Mouse (Mus musculus): ENCODE results near the gene Hcn1. TPM values are rescaled to one million over a fixed set of nuclear protein-coding genes. Genes with fewer than 3 reads are reported as not detected.

The Hcn1 gene
- total and polyA plus RNA-seq, 2 experiments from 2014 or later, result 1.7 to 6.9 TPM

- TF ChIP-seq CTCF (IDR thresholded peaks at IDR 0.05; ENCODE audit: low read depth), result no peak
- 58% methylated on average over 6 of the region's 6 CpGs for WGBS
- no peaks in the 10 kb centered on the region for H3K4me1 ChIP-seq (ENCODE audit: insufficient read depth)
- H3K4me2 ChIP-seq (ENCODE audit: low read depth), result no peak overlapping the region
- no peaks in the 10 kb centered on the region for H3K27me3 ChIP-seq (ENCODE audit: insufficient read depth, low read length)
- H3K36me3 ChIP-seq (ENCODE audit: insufficient read depth), result no peaks in the 10 kb centered on the region
- no peak overlapping the region for H3K27ac ChIP-seq (ENCODE audit: low read depth, low read length)
- H3K4me3 ChIP-seq (ENCODE audit: low read depth, low read length), result no peak overlapping the region
- peak; percentile 20 for DNase-seq
- ATAC-seq, result peak; percentile 64; the same call in 1 of the 2 replicates
- no peaks in the 10 kb centered on the region for H3K9me3 ChIP-seq (ENCODE audit: low read length)
- no peak overlapping the region for H3K9ac ChIP-seq
These were observed 250.0 kb downstream of the Hcn1 start for GRCm38 (mm10) chr13:117851954-117852710.

- H3K9ac ChIP-seq, result no peak overlapping the region
- no peaks in the 10 kb centered on the region for H3K9me3 ChIP-seq (ENCODE audit: low read length)
- ATAC-seq (no peak), DNase-seq (no peak)
- TF ChIP-seq CTCF (IDR thresholded peaks at IDR 0.05; ENCODE audit: low read depth), result no peak
- no peak overlapping the region for H3K4me3 ChIP-seq (ENCODE audit: low read depth, low read length)
- no peak overlapping the region for H3K4me2 ChIP-seq (ENCODE audit: low read depth)
- WGBS, result 86% methylated on average over 2 of the region's 2 CpGs
- no peak overlapping the region for H3K27ac ChIP-seq (ENCODE audit: low read depth, low read length)
- H3K27me3 ChIP-seq (ENCODE audit: insufficient read depth, low read length), result no peaks in the 10 kb centered on the region
- H3K36me3 ChIP-seq (ENCODE audit: insufficient read depth), result no peaks in the 10 kb centered on the region
- H3K4me1 ChIP-seq (ENCODE audit: insufficient read depth), result no peaks in the 10 kb centered on the region
These were observed 250.6 kb downstream of the Hcn1 start for GRCm38 (mm10) chr13:117852711-117853051.

- Histone ChIP-seq H3K27me3 (ENCODE audit: insufficient read depth, low read length) (no peaks in the 10 kb centered on the region), H3K27ac (ENCODE audit: low read depth, low read length) (no peak overlapping the region), H3K4me3 (ENCODE audit: low read depth, low read length) (no peak overlapping the region), H3K36me3 (ENCODE audit: insufficient read depth) (no peaks in the 10 kb centered on the region), H3K9ac (no peak overlapping the region), H3K9me3 (ENCODE audit: low read length) (no peaks in the 10 kb centered on the region), H3K4me1 (ENCODE audit: insufficient read depth) (no peaks in the 10 kb centered on the region), H3K4me2 (ENCODE audit: low read depth) (no peak overlapping the region)
- ATAC-seq (no peak), DNase-seq (no peak)
- WGBS, result 78% methylated on average over 3 of the region's 3 CpGs
- TF ChIP-seq CTCF (IDR thresholded peaks at IDR 0.05; ENCODE audit: low read depth), result no peak
These were observed 256.3 kb downstream of the Hcn1 start for GRCm38 (mm10) chr13:117858416-117858815.

GRCm38 (mm10) chr13:117877787-117878186, 275.7 kb downstream of the Hcn1 start:
- ATAC-seq (no peak), DNase-seq (no peak)
- no peaks in the 10 kb centered on the region for H3K27me3 ChIP-seq (ENCODE audit: insufficient read depth, low read length)
- no peak overlapping the region for H3K9ac ChIP-seq
- no peaks in the 10 kb centered on the region for H3K36me3 ChIP-seq (ENCODE audit: insufficient read depth)
- no peaks in the 10 kb centered on the region for H3K9me3 ChIP-seq (ENCODE audit: low read length)
- no peak overlapping the region for H3K27ac ChIP-seq (ENCODE audit: low read depth, low read length)
- 78% methylated on average over 8 of the region's 8 CpGs for WGBS
- no peak for TF ChIP-seq CTCF (IDR thresholded peaks at IDR 0.05; ENCODE audit: low read depth)
- H3K4me2 ChIP-seq (ENCODE audit: low read depth), result no peak overlapping the region
- no peak overlapping the region for H3K4me3 ChIP-seq (ENCODE audit: low read depth, low read length)
- no peaks in the 10 kb centered on the region for H3K4me1 ChIP-seq (ENCODE audit: insufficient read depth)

- DNase-seq, result peak; percentile 63
- Histone ChIP-seq H3K27me3 (ENCODE audit: insufficient read depth, low read length) (no peaks in the 10 kb centered on the region), H3K27ac (ENCODE audit: low read depth, low read length) (no peak overlapping the region), H3K4me2 (ENCODE audit: low read depth) (no peak overlapping the region), H3K36me3 (ENCODE audit: insufficient read depth) (no peaks in the 10 kb centered on the region), H3K9ac (no peak overlapping the region), H3K4me3 (ENCODE audit: low read depth, low read length) (no peak overlapping the region), H3K9me3 (ENCODE audit: low read length) (no peaks in the 10 kb centered on the region), H3K4me1 (ENCODE audit: insufficient read depth) (no peaks in the 10 kb centered on the region)
- no peak for TF ChIP-seq CTCF (IDR thresholded peaks at IDR 0.05; ENCODE audit: low read depth)
- WGBS, result 67% methylated on average over 4 of the region's 4 CpGs
- peak; percentile 88 for ATAC-seq
These were observed 278.5 kb downstream of the Hcn1 start for GRCm38 (mm10) chr13:117880471-117881225.

- TF ChIP-seq CTCF (IDR thresholded peaks at IDR 0.05; ENCODE audit: low read depth), result no peak
These were observed 290.0 kb downstream of the Hcn1 start for GRCm38 (mm10) chr13:117892076-117892475.

GRCm38 (mm10) chr13:117898052-117898451, 295.9 kb downstream of the Hcn1 start:
- no peak overlapping the region for H3K4me3 ChIP-seq (ENCODE audit: low read depth, low read length)
- no peaks in the 10 kb centered on the region for H3K27me3 ChIP-seq (ENCODE audit: insufficient read depth, low read length)
- H3K4me1 ChIP-seq (ENCODE audit: insufficient read depth), result no peaks in the 10 kb centered on the region
- H3K4me2 ChIP-seq (ENCODE audit: low read depth), result no peak overlapping the region
- no peak overlapping the region for H3K9ac ChIP-seq
- ATAC-seq (no peak), DNase-seq (no peak)
- no peak for TF ChIP-seq CTCF (IDR thresholded peaks at IDR 0.05; ENCODE audit: low read depth)
- no peak overlapping the region for H3K27ac ChIP-seq (ENCODE audit: low read depth, low read length)
- no peaks in the 10 kb centered on the region for H3K36me3 ChIP-seq (ENCODE audit: insufficient read depth)
- WGBS, result 78% methylated on average over 2 of the region's 2 CpGs
- H3K9me3 ChIP-seq (ENCODE audit: low read length), result no peaks in the 10 kb centered on the region

More at GRCm38 (mm10) chr13:117892076-117892475, 290.0 kb downstream of the Hcn1 start:
- H3K9me3 ChIP-seq (ENCODE audit: low read length), result no peaks in the 10 kb centered on the region
- H3K27ac ChIP-seq (ENCODE audit: low read depth, low read length), result no peak overlapping the region
- no peak overlapping the region for H3K4me3 ChIP-seq (ENCODE audit: low read depth, low read length)
- no peaks in the 10 kb centered on the region for H3K27me3 ChIP-seq (ENCODE audit: insufficient read depth, low read length)
- no peak overlapping the region for H3K4me2 ChIP-seq (ENCODE audit: low read depth)
- no peak for DNase-seq
- 85% methylated on average over 5 of the region's 5 CpGs for WGBS
- no peak overlapping the region for H3K9ac ChIP-seq
- no peaks in the 10 kb centered on the region for H3K4me1 ChIP-seq (ENCODE audit: insufficient read depth)
- no peaks in the 10 kb centered on the region for H3K36me3 ChIP-seq (ENCODE audit: insufficient read depth)
- ATAC-seq, result no peak
